Mouse (Mus musculus) embryonic stem cell, embryonic (primary cell): ENCODE results near the gene Krt26.

Experiments used
- CTCF ChIA-PET, 4 experiments: fragments of 300-600 bp in 2 of 4; fragments of 350-600 bp in 2 of 4; sonication (Branson Sonifier 250); formaldehyde crosslinking; loops; one replicate each; lab custom pipeline; 2022; ENCODE audit warnings: inconsistent platforms in 2 of 4; lab: Charles Lee
- POLR2A ChIA-PET, 4 experiments: fragments of 300-600 bp in 2 of 4; fragments of 350-600 bp in 2 of 4; sonication (Branson Sonifier 250); formaldehyde crosslinking; loops; one replicate each; lab custom pipeline; 2022; ENCODE audit warnings: antibody characterized with exemption in 4 of 4, inconsistent platforms in 1 of 4; lab: Charles Lee

The Krt26 gene

GRCm38 (mm10) chr11:99310882-99311281 is 26.9 kb downstream of the Krt26 start:
- ChIA-PET CTCF (interaction anchor here (0.5 to 1.9 kb wide), 48 partner anchors 12 to 1343 kb away, joined by 3 to 9 read pairs (median 3); partner anchors contain the start of genes Krt24 (in 1 of the 4), Krt25 (in 1 of the 4) and Top2a (in 1 of the 4)), POLR2A (interaction anchor here in 1 of 4 experiments (0.6 to 0.7 kb wide), 3 partner anchors 18 to 951 kb away, joined by 3 to 8 read pairs (median 3); no protein-coding TSS in a partner anchor)

DNA sequence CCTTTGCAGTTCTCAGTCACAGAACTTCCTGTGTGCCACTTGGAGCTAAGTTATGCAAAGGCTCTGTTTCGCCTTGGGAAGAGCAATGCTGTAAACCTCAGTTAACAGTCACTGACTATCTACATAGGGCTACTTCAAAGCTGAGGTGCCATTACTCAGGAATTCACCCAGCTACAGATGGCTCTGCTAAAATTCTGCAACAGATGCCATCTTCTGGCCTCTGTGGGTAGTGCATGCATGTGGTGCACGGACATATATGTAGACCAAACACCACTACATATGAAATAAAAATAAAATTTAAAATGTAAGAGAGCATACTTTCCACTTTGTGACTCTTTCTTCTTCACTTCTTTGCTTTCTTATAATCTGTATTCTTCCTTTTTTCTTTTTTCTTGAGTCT is 30.2 kb downstream of the Krt26 start:
- CTCF ChIA-PET, result interaction anchor here (0.5 to 1.8 kb wide), 22 partner anchors 10 to 141 kb away, joined by 3 to 10 read pairs (median 4); no protein-coding TSS in a partner anchor
- POLR2A ChIA-PET, result interaction anchor here in 2 of 4 experiments (0.7 kb wide), 2 partner anchors 66 to 351 kb away, joined by 3 read pairs; partner anchors contain the start of gene Gm11563 (in 1 of the 2)

GRCm38 (mm10) chr11:99295039-99295438 is 42.7 kb downstream of the Krt26 start:
- POLR2A ChIA-PET, result no interaction called here
- CTCF ChIA-PET, result interaction anchor here in 3 of 4 experiments (0.6 to 1.1 kb wide), 5 partner anchors 16 to 379 kb away, joined by 3 to 4 read pairs (median 3); no protein-coding TSS in a partner anchor

DNA sequence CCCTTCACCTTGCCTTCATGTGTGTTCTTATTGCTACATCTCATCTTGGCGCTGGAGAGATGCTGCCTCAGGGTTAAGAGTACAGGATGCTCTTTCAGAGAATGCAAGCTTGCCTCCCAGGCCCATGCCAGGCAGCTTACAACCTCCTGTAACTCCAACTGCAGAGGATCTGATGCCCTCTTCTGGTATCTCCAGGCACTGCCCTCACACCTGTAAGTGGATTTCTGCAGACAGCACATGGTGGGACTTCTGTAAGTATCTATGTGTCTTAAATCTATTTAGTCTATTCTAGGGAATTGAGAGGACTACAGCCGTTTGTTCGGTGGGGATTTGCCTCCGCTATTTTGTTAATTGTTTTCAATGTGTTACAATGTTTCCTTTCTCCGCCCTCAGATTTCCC is 44.9 kb downstream of the Krt26 start:
- CTCF ChIA-PET, result interaction anchor here (0.6 to 2.5 kb wide), 17 partner anchors 12 to 855 kb away, joined by 3 to 9 read pairs (median 4); partner anchors contain the start of gene Ccr7 (in 1 of the 4)
- POLR2A ChIA-PET, result interaction anchor here in 1 of 4 experiments (0.6 kb wide), 1 partner anchor 18 kb away, joined by 8 read pairs; no protein-coding TSS in a partner anchor

DNA sequence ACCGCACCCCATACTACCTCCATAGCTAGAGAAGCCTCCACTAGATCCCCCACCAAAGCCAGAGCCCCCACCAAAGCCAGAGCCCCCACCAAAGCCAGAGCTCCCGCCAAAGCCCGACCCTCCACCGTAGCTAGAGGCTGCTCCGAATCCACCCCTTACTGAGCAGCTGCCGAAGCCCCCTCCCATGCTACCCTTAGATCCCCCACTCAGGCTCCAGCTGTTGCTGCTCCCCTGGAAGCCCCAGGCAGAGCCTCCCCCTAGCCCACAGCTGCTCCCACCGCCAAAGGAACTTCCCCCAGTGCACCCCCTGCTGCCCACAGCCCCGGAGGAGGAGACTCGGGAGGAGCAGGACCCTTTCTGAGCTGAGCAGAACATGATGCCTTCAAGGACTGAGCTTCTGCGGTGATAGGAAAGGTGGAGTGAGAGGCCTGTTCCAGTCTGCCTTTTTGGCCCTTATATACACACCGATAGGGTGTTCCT is 52.9 kb downstream of the Krt26 start, which contains the start of gene Krt24:
Gene Krt24, minus strand, starts transcription at position 430 of the 480 bp plus-strand sequence.
- ChIA-PET CTCF (interaction anchor here in 3 of 4 experiments (0.6 to 1.0 kb wide), 3 partner anchors 26 to 318 kb away, joined by 3 to 9 read pairs (median 4); no protein-coding TSS in a partner anchor), POLR2A (interaction anchor here in 1 of 4 experiments (0.5 kb wide), 1 partner anchor 31 kb away, joined by 4 read pairs; no protein-coding TSS in a partner anchor)

- CTCF ChIA-PET, result interaction anchor here in 1 of 4 experiments (0.6 kb wide), 1 partner anchor 62 kb away, joined by 3 read pairs; no protein-coding TSS in a partner anchor
- POLR2A ChIA-PET, result no interaction called here
Observed at GRCm38 (mm10) chr11:99284011-99284410, 53.8 kb downstream of the Krt26 start.

DNA sequence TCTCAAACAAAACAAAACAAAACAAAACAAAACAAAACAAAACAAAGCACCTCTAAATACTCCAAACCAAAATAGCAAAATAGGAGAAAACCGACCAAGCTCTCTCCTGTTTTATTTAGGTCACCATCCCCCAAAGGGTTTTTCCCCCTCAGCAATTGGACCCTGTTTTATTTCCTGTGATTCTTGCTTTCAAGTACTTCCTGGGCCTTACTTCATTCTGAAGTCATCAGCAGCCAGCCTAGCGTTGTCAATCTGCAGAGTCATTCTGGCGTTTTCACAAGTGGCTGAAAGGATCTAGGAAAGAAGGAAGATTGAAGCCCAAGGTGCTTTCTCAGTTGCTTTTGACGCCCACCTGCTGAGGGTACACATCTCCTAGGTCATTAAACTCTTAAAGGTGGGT is 54.4 kb downstream of the Krt26 start:
- CTCF ChIA-PET, result no interaction called here
- POLR2A ChIA-PET, result interaction anchor here in 2 of 4 experiments (0.6 to 2.0 kb wide), 2 partner anchors 10 to 1336 kb away, joined by 3 to 5 read pairs; partner anchors contain the start of gene Nkiras2 (in 1 of the 2)

DNA sequence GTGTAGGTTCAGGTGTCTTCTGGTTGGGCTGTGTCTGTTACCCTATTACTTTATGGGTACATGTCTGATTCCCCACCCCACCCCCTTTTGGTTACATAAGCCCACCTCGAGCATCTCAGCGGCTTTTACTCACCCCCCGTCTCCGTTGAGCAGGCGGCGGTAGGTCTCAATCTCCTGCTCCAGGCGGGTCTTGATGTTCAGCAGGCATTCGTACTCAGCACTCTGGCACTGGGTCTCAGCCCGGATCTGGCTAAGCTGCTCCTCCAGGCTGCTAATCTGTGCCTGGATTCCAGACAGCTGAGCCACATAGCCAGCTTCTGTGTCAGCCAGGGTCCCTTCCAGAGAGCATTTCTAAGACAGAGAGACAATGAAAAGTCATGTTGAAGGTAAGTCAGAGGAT is 56.6 kb downstream of the Krt26 start:
- CTCF ChIA-PET, result interaction anchor here in 1 of 4 experiments (0.5 kb wide), 1 partner anchor 12 kb away, joined by 4 read pairs; no protein-coding TSS in a partner anchor

DNA sequence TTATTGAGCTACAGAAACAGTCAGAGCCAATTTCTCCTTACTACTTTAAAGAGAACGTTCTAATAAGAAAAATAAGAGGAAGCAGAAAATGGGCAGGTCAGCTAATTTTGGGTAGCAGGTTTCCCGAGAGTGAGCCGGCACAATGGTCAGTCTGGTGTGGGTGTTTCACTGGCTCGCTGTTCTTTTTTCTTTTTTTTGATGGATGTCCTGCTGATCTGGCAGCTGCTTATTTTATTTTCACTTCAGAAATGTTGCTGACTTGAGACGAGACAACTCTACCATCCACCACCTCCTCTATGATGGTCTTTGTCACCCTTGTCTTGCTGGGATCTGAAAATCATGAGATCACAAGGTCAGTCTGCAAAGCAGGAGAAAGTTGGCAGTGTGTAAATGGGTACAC is 57.8 kb downstream of the Krt26 start:
- POLR2A ChIA-PET, result interaction anchor here in 1 of 4 experiments (1.1 to 1.5 kb wide), 2 partner anchors 10 to 76 kb away, joined by 5 to 8 read pairs; no protein-coding TSS in a partner anchor
- CTCF ChIA-PET, result interaction anchor here in 1 of 4 experiments (0.7 kb wide), 1 partner anchor 13 kb away, joined by 4 read pairs; no protein-coding TSS in a partner anchor

More for the DNA sequence above, 56.6 kb downstream of the Krt26 start:
- POLR2A ChIA-PET, result no interaction called here
